Mouse (Mus musculus) activated CD4-positive, CD25-positive, alpha-beta regulatory T cell, adult 4 months (primary cell): ENCODE measurements around the gene Gbx2. TPM values are rescaled to one million over a fixed set of nuclear protein-coding genes. Genes with fewer than 3 reads are reported as not detected.

Experiments used
- ATAC-seq: one replicate; pipeline ENCODE4 v1.8.0; 2017
- polyA plus RNA-seq, 2 experiments: library from polyadenylated mRNA; unstranded; fragments of 100-300 nt; shearing (Covaris generic); gene quantifications; one replicate each; pipeline ENCODE4 v1.2.1; 2017

The Gbx2 gene
- polyA plus RNA-seq, 2 experiments from 2014 or later = not detected

DNA sequence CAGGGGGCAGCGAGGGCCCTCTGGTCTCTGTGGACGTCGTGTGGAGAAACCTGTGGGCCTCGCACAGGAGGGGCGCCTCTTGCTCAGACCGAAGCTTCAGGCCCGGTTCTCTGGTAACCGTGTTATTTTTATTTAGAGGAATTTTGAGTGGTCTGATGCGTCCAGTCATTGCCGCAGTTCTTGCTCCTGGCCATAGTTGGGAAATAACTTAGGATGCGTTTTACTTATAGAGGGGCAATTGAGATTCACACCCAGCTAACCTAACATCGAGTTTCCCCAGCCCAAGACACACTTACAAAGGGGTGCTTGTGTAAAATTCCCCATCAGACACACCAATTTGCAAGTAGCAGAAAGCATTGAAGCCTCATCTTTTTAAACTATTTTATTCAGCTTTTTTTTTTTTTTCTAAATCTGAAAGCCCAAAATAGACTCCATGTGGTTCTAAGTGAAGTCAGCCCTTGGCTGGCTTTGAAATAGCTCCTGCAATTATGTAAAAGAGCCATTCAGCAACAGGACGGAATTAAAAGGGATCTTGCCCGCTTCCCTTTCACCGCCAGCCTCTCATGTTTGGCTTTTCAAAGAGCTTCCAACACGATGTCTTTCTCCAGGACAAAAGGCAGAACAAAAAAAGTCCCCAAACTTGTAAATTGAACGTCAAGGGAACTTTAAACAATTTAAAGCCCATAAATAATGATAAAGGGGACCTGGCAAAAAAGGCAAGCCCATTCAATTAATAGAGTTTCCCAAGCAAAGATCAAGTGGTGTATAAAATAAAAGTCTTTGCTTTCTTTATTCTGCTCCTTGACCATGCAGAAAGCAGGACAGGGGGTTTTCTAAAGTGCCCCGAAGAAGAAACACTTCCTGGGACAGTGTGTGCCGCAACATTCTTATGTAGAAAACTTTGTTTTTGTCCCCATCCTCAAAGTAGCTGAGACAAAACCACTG, 3.6 kb upstream of the Gbx2 start:
- ATAC-seq = no peak

DNA sequence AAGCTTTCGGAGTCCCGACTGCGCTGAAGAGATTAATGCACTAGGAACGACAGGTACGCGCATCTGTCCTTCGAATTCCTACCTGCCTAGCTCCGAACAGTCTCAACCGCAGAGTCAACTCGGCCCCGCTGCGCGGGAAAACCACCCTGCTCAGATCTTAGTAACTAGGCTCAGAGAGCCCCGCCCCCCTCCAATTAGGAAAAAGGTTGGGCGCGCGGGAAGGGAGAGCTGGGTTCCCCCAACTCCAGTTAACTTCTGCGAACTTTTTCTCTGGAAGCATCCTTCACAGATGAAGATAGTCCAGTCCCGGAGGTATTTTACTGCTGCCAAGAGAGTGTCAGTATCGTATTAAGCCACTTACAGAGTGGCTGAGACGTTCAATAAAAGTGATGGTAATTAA, 2.8 kb upstream of the Gbx2 start:
- no peak for ATAC-seq

DNA sequence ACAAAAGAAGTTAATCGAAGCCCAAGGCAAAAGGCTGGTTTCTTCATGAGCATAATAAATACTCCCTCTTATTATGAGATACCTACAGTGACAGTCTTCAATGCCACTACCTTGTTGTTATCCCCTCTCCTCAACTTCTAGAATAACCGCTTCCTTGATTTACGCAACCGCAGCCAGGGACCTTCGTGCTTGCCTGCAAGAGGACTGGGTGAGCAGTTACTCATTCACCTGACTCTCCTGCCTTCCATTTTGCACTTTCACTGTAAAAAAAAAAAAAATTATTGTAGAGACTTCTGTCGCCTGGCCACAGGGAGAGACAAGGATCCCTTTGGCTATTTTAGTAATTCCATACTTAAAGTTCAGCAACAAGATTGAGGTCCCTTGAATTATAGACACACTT, 2.0 kb upstream of the Gbx2 start:
- ATAC-seq = no peak

DNA sequence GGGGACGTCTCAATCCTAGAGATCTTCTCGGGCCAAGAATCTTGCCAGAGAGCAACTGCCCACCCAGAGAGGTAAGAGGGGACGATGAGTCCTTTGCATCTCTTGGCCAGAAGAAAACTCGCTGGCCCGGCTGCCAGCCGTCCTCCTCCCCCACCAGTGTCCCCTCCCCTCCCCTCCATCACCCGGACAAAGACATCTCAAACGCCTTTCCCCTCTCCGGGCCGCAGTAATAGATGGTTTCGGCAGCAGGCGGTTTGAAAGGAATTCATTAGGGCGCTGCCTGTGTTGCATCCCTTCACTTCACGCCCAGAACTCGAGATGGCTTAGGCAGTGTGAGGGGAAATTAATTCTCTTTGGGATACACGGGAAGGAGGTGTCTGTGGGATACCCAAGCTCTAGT, 1.6 kb upstream of the Gbx2 start:
- no peak for ATAC-seq

DNA sequence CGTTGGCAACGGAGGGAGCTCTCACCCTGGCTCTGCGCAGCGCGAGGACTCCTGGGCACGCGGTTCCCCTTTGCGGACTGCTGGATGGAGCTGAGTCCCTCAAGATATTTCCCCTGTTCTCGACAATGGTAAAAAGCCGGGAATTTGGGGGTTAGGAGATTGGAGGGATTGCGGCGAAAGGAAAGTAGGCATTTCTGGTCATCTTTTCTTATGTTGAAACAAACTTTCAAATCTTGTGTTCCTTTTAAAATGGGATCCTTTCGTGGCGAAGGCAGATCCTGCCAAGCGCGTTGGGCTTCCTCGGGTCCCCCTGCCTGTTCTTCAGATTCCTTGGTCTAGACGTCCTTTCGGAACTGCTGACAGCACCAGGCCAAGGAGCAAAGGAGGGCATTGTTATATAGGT, 1.0 kb upstream of the Gbx2 start:
- ATAC-seq = no peak

DNA sequence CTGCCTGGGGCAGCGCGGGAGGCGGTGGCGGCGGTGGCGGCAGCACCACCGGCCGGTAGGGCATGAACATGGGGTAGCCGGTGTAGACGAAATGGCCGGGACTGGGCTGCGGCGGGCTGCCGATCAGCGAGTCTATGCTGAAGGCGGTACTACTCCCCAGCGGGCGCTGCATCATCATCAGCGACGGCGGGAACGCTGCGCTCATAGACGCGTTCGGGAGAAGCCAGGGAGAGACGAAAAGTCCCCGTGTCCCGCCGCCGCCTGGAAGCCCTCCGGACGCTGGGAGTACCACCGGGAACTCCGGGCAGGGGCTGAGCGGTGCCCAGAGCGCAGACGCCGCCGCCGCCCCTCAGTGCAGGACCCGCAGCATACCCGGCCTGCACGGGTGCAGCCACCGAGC, 428 bp downstream of the Gbx2 start:
- no peak for ATAC-seq

DNA sequence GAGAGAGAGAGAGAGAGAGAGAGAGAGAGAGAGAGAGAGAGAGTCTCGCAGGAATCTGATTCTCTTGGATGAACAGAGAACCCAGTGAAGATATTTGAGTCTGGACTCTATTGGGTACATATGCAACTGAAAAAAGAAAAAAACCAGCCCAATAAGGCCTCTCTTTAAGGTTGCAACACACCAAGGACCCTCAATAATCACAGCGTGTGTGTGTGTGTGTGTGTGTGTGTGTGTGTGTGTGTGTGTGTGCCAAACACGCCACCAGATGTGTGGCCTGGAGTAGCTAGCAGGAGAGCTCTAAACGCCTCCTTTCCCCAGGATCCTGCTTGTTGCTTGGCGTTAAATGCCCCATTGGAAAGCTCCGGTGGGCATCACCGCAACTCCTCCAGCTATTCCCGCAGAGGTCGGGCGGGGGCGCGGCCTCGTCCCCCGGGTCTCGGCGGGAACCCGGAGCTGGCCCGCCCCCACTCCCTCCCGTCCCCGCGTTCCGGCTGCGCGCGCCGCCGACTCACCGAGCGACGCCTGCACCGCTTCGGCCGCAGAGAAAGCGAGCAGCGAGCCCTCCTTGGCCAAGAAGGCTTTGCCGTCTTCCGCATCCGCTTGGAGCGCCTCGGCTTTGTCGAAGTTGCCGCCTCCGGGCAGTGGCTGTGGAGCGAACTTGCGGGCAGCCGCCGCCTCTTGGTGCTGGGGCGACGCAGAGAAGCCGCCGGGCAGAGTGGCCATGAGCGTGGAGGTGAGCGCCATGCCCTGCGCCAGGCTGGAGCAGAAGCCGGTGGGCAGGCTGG, 1.1 kb downstream of the Gbx2 start:
- ATAC-seq = no peak

DNA sequence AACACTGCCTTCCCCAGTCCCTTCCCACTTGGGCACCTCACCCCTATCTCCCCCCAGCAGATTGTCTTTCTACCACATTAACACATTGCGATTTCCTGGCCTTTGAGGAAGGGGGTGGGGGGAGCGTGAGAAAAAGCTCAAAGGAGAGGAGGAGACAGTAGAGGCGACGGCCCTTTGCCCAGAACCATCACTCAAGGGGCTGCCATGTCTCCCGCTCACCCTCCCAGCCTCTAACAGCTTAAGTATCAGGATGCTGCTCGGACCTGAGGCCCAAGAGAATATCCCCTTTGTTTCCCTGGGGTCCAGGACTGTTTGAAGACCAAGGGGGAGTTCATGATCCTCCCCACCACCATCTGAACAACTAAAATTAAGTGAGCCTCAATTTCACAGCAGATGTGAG, 1.8 kb downstream of the Gbx2 start:
- ATAC-seq = no peak

DNA sequence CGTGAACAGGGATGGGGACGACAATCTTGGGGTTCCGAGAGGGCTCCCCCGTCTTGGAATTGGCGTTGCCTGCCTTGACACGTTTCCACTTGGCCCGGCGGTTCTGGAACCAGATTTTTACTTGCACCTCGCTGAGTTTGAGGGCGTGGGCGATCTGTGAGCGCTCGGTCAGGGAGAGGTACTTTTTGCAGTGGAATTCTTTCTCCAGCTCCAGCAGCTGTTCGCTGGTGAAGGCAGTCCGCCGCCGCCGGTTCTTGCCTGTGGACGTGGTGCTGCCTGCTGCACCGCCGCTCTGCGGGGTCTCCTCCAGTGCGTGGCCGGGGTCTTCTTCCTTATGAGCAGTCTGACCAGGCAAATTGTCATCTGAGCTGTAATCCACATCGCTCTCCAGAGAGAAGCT, 2.3 kb downstream of the Gbx2 start:
- ATAC-seq = no peak

DNA sequence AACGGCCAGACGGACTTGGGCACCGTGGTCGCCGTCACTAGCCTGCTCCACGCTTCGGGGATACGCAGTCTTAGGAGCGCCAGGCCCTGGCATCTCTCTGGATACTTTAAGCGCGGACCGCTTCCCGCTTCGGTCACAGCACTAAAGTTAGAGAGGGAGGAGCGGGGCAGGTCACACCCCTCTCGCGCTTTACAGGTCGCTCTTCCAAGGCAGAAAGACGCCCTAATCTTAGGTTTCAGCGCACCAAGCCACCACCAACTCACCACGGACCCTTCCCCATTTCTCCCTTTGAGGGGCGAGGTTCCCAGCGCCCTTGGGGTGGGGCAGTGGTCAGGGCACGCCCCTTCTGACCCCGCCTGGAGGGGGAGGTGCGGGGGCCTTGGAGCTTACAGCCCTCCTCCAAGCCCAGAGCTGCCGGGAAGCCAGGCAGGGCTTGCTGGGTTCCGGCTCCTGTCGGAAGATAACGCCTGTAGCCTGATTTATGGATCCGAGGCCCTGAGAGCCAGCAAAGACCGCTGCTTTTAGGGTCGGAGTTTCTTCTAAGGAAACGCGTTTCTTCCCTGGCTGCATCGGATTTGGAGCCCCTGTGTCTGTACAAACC, 3.8 kb downstream of the Gbx2 start:
- no peak for ATAC-seq

DNA sequence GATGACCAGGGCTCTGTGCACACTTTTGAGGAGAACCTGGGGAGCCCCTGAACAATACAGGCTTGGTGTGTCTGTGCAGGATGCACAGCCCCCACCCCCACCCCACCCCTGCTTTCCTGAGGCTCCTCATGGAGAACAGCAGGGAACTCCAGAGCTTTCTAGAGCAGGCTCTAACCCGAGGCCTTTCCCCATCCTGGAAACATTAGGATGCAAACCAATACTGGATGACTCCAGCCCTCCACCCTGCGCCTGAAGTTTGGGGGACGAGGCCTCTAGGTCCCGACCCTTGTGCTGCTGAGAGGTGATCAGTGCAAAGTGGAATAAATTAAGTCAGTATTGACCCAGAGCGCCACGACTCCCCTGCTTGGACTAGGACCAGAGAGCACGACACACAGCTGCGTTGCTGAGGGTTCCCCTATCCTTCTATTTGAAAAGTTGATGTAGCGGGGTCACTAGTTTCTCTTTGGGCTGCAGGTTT, 4.4 kb downstream of the Gbx2 start:
- no peak for ATAC-seq

DNA sequence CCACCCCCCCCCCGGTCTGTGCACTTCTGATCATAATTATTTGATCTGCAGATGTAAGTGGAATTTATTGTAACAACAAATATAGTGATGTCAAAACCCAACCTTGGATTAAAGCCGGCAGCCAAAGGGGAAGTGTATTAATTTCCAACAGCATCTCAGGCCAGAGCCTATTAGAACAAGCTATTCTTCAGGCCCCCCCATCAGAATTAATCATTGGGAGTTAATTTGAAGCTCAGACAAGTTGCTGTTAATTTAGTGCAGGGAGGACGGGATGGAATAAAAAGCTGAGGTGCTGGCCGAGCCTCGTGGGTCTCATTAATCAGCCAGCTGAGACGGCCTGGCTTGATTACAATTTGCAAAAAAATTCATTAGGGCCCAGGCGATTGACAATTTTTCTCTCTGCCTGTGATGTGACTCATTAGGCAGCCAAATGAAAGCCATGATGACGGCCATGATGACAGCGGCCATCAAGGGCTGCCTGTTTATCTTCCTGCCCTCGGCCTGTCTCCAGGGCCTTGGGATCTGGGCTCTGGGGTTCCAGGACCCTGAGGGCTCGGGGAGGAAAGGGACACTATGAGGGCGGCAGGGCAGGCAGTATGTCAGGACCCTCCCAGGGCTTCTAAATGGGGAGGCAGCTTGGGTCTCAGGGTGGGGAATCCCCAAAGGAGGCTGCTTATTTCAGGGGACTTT, 5.3 kb downstream of the Gbx2 start:
- ATAC-seq = no peak

DNA sequence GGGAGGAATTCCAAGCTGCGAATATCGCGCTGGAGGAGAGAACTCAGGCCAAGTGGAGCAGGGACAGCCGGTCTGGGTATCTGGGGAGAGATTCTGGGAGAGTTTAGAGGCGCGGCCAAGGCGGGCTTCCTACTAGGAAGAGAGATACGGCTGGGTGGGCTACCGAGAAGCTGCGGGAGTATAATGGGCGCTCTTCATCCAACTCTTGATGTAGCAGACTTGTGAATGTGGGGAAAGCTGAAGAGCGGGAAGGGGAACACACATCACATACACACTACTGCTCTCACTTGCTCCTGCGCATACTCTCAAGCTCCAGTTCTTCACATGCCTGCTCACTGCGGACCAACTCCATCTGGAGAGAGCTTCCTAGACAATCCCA, 7.3 kb downstream of the Gbx2 start:
- no peak for ATAC-seq

DNA sequence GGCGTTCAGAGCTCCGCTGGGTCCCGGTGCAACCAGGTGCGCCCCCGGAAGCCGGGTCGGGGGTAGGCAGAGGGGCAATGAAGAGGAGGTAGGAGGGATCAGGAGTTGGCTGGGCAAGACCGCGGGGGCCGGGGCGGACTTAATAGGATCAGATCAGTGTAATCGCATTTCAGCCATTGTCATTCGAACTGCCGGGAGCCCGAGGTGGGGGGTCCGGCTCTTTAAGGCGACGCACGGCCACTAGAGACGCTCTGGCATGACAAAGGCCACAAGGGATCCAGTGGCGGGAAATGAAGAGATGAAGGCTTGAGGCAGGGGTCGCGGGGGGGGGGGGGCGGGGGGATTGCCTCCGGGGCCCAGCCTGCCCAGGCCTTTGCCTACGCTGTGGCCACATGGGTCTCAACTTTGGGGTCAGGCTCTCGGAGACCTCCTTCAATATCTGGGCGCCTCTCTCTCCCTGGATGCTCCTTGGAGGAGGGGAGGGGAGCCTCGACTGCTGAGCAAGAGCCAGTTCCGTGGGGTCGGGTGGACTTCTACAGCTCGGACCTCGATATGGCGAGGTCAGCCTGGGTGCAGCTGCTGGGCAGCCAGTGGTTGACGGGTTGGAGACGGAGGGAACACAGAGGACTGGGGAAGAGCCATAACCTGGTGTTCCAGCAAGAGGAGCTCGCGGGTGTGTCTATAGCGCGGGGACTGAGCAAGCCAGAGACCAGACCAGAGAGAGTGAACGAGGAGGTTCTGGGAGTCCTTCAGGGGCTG, 7.9 kb downstream of the Gbx2 start:
- ATAC-seq = no peak

DNA sequence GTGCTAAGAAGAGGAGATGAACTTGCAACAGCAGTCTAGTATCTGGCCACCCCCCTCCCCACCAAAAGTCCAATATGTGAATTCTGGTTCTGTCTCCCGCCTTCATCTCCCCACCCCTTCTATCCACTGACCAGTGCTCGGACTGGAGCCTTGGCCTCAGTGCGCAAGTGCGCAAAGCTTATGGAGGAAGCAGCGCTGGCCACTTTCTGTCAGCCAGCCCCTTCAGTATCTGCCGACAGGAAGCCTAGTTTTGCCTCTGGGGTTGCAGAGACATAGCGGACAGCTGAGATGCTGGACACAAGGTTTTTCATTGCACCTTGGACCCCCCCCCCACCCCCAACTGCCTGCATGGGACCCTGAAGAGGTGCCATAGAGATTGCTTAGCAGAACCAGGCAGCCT, 8.7 kb downstream of the Gbx2 start:
- no peak for ATAC-seq

DNA sequence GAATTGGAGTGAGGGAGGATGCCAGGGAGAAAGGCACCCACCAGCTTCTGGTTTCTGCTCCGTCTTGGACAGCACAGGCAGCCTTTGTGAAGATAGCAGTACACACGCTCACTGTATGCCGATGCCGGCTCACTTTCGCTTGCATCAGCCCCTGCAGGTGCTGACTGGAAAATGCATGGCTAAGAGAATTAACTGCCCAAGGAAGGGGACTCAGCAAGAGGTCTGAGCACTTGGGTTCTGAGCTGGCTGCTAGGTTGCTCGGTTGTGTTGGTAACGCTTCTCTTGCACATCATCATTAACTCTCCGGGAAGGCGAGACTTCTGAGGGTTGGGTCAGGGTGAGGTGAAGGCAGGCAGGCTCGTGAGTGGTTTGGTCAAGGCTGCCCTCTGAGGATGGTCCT, 9.2 kb downstream of the Gbx2 start:
- no peak for ATAC-seq

DNA sequence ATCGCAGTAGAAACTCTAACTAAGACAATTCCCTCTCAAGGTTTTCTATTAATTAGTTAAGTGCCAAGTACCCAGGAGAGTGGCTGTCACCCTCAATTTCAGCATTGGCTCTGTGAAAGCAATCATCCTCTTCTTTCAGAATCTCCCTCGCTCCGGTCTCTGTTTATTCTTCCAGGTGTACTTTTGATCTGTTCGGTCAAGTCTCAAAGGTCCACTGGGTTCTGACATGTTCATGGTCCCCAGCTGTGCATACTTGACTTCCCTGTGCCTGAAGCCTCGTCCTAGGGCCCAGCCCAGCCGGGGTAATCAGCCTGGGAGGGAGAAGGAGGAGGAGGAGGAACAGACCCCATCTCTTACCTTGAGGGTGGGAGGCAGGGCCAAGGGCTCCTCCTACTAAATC, 11.8 kb downstream of the Gbx2 start:
- no peak for ATAC-seq

DNA sequence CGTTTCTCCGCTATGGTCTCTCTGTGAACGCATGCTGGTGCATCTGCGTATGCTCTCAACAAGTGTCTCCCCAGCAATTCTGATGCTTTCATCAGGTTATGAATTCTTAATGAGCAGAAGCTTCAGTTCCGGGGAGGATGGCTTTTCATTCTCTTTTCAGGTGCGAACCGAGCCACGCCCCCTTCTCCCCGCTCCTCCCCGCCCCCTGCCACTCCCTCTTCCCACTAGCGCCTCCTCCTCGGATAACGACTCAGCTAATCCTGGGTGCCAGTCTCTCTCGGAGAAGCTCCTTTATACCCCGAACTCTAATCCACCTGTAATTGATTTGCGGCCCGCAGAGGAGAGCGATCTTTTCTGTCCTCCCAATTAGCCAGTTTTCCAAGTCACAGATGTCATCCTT, 12.9 kb downstream of the Gbx2 start:
- ATAC-seq = no peak

DNA sequence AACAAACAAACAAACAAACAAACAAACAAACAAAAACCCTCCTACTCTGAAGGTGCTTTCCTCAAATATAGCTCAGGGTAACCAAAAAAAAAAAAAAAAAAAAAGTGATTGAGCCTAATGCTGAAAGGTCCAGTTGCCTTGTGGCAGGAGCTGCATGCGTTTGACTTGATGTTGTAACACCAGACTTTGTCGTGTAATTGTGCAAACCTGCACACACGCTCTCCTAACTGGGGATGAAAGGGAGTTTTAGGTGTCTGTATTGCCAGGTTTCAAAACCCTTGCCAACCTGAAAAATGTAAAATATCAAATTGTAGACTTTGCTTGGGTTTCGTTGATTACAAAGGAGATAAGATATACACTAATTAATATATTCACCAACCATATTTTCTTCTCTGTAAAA, 17.4 kb downstream of the Gbx2 start:
- ATAC-seq = no peak

DNA sequence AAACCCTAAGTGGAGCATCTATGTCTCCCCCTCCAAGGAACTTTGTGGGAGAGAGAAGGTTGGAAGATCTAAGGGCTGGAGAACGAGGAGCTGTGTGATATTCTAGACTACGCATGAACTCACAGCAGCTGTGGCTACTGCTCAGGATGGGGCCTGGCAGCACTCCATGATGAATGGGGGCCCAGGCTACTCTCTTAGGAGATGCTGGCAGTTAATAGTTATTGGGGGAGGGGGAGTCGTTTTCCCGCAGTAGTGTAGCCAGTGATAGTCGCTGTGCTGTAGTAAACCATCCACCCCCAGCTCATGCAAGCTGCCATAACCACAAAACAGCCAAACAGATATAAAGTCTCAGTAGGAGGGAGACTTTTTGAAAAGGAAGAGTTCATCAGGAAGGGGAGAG, 18.6 kb downstream of the Gbx2 start:
- ATAC-seq = no peak

DNA sequence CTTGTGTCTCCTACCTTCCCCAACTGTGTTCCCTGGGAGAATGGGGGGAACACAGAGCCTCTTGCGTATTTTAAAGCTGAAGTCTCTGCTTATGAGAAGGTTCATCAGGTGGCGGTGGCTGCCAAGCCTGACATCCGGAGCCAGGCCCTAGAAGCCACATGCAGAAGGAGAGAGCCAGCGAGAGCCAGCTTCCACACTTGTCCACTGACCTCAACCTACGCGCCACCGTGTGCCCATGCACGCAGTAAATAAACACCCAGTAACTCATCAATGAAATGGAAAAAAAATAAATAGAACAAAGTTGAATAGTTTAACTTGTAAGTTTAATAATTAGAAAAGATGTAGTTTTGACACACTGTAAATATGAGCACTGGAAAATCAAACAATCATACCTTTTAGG, 21.2 kb downstream of the Gbx2 start:
- no peak for ATAC-seq

DNA sequence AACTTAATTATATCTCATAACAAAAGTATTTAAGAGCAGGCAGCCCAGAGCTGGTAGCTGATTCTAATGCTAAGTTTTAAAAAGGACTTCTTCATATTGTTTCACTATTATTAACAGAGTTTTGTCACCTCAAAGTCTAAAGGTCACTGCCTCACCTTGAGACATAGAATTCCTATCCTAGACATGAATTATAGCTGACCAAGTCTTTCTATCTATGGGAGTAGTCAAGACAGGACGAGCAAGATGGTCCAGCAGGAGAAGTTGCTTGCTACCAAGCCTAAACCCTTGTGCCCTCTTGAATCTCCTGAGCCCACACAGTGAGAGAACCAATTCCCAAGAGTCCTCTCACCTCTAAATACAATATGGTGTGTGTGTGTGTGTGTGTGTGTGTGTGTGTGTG, 28.3 kb downstream of the Gbx2 start:
- ATAC-seq = no peak
